Mouse (Mus musculus) ovary, postnatal 10 days (tissue): Measurements from ENCODE around the gene Ryk.
"Not testable (repeated sequence)": the region's sequence is repeated elsewhere in the genome, so short reads cannot be mapped to it uniquely, and the experiment has no call there.

Source experiments
- DNase-seq: peaks from one replicate; pipeline ENCODE4 v3.0.0; 2022; ENCODE audit warnings: low spot score

Gene Ryk

GRCm38 (mm10) chr9:102906781-102907180 lies 72.1 kb downstream of the Ryk start:
- DNase-seq = no peak

GRCm38 (mm10) chr9:102907521-102908246 lies 73.0 kb downstream of the Ryk start:
- no peak for DNase-seq

- no peak for DNase-seq
Observed at GRCm38 (mm10) chr9:102911526-102911925, 76.8 kb downstream of the Ryk start.

- DNase-seq = no peak
Observed at GRCm38 (mm10) chr9:102912516-102913035, 77.9 kb downstream of the Ryk start.

- DNase-seq = not testable (repeated sequence)
Observed at GRCm38 (mm10) chr9:102913597-102913996, 78.9 kb downstream of the Ryk start.

- no peak for DNase-seq
Observed at GRCm38 (mm10) chr9:102914583-102914982, 79.9 kb downstream of the Ryk start.

GRCm38 (mm10) chr9:102915292-102915854 lies 80.7 kb downstream of the Ryk start:
- DNase-seq = no peak

- no peak for DNase-seq
Observed at GRCm38 (mm10) chr9:102916076-102916475, 81.4 kb downstream of the Ryk start.

GRCm38 (mm10) chr9:102917532-102918129 lies 82.9 kb downstream of the Ryk start:
- DNase-seq = no peak

GRCm38 (mm10) chr9:102919486-102919885 lies 84.8 kb downstream of the Ryk start:
- DNase-seq = no peak

- no peak for DNase-seq
Observed at GRCm38 (mm10) chr9:102921791-102922190, 87.1 kb downstream of the Ryk start.

- no peak for DNase-seq
Observed at GRCm38 (mm10) chr9:102922866-102923434, 88.2 kb downstream of the Ryk start.

GRCm38 (mm10) chr9:102923836-102924235 lies 89.1 kb downstream of the Ryk start:
- no peak for DNase-seq

- no peak for DNase-seq
Observed at GRCm38 (mm10) chr9:102924627-102925316, 90.1 kb downstream of the Ryk start.

GRCm38 (mm10) chr9:102926137-102926536 lies 91.4 kb downstream of the Ryk start:
- no peak for DNase-seq

GRCm38 (mm10) chr9:102929776-102930175 lies 95.1 kb downstream of the Ryk start:
- no peak for DNase-seq

GRCm38 (mm10) chr9:102933925-102934721 lies 99.4 kb downstream of the Ryk start:
- DNase-seq = no peak

GRCm38 (mm10) chr9:102942221-102942620 lies 107.5 kb downstream of the Ryk start:
- no peak for DNase-seq

GRCm38 (mm10) chr9:102944891-102945290 lies 110.2 kb downstream of the Ryk start:
- DNase-seq = no peak

GRCm38 (mm10) chr9:102946469-102947015 lies 111.8 kb downstream of the Ryk start:
- DNase-seq = no peak

- DNase-seq = no peak
Observed at GRCm38 (mm10) chr9:102948706-102949105, 114.0 kb downstream of the Ryk start.
